Mouse (Mus musculus) megakaryocyte-erythroid progenitor cell, adult 5 weeks (primary cell): ENCODE data around the gene Itpr1. TPM values are rescaled to one million over a fixed set of nuclear protein-coding genes. Genes with fewer than 3 reads are reported as not detected.

ENCODE experiments used
- polyA plus RNA-seq: library from polyadenylated mRNA; stranded (reverse); fragments of >175 nt; gene quantifications from 2 replicates; pipeline ENCODE4 v1.2.3, GENCODE M21; 2012

Itpr1 gene
- polyA plus RNA-seq, result 29.3 and 33.4 TPM in 2 replicates

DNA sequence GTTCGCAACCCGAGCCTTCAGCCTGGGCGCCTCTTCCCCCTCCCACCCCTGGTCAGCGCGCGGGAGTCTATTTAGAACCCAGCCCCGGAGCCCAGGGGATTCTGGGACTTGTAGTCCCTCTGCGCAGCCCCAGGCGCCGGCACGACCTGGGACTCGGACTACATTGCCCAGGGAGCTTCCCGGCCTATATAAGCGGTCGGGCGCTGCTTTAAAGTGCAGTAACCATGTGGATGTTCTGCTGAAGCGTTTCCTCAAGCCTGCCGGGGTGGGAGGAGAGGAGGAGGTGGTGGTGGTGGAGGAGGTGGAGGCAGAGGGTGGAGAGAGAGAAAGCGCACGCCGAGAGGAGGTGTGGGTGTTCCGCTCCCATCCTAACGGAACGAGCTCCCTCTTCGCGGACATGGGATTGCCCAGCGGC, at the start of gene Itpr1:
Gene Itpr1, plus strand, starts transcription at position 216 of the 415 bp plus-strand sequence.

DNA sequence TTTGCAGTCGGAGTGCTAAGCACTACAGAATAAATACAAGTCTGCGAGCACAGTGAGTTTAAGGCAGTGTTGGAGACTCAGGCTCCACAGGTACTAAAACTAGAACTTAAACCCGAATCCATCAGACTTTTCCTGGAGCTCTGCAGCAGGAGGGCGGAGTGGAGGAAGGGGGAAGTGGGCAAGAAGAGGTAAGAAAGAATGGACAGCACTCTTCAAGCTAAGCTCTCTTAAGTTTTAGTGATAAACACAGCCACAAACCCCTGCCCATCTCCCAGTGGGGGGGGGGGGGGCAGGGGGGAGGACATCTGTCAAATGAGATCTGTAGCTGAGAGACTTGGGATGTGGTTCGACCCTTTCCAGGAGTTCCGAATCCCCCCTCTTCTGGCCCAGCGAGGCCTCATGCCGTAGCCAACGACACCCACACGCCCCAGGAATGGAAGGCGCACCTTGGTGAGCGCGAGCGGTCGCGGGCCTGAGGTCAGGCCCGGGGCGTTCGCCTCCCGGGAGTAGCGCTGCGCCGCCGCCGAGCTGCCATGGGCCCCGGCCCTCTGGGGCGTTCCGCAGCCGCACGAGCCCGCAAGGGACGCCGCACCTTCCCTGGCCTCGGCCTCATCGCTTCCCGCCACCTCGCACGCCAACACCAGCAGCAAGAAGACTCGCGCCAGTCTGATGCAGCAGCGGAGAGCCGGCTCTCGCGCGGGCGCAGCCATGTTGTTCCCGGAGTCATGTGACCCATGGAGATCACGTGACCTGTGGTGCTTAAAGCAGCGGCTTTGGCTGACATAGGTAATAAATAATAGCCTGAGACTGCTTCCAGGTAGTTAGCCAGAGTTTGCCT, 27.8 kb upstream of the Itpr1 start, which contains the start of gene Sumf1:
Gene Sumf1, minus strand, starts transcription at position 736 of the 838 bp plus-strand sequence.

Other genes with a start within 250 kb of the Itpr1 start
- gene Setmar, start 148.1 kb upstream of the Itpr1 start, polyA plus RNA-seq, result 0.05 and 0.17 TPM in 2 replicates
- gene Sumf1, start 27.5 kb upstream of the Itpr1 start, polyA plus RNA-seq, result 27.2 and 28.1 TPM in 2 replicates